ENCODE assay signal across 14 mouse cellular contexts in the genomic region with DNA sequence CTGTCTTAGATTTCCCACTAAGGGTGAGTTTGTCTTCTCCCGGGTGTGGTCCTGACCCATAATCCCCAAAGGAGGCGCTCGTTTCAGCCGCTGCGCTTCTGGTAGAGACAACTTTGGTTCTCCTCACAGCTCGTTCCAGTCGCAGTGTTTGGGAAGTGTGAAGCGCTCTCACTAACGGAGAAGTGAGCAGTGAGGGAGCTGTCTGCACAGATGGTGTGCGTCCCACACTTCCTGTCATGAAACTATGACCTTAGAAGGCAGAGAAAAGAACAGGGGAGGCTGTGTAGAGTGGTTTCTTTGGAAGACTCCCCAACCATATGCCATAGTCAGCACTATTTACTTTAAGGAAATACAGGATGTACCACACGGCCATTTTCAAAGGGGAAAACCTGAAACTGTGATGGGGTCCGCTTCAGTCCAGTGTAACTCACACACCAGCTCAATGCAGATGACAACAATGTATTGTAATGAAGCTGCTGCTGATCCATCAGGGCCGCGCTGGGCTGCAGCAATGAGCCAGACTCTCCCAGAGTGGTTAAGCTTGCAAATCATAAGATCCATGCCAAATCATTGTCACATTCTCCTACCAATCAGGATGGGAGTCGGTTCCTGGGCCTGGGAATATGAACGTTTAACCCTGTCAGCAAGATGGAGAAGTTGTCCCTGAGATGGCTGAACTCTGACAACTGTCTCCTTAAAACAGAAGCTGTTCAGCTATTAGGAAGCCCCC. TPM values are rescaled to one million over a fixed set of nuclear protein-coding genes. Genes with fewer than 3 reads are reported as not detected.
DNase-seq lines count a peak whose midpoint lies in the region; ATAC-seq lines count a peak whose summit lies in the region.
"Had no signal": no experiment of that assay in that cellular context is flagged by ENCODE, and none has a peak within 500 bp of the region (broad histone marks: within the 10 kb centered on the region; RNA-seq: fewer than 3 reads in every experiment).

No protein-coding gene starts in this region.

- no peaks in the 10 kb centered on the region for H3K9me3 ChIP-seq in kidney, embryonic 14.5 days (ENCODE audit: control insufficient read depth, low read length)
- H3K9me3 ChIP-seq: G1E; hindbrain, embryonic 10.5 days; limb, embryonic 12.5 days; megakaryocyte, embryonic 14.5 days had no signal

- H3K4me1 ChIP-seq in kidney, embryonic 14.5 days (ENCODE audit: control insufficient read depth, insufficient read depth, low read length) = no peaks in the 10 kb centered on the region
- H3K4me1 ChIP-seq: hindbrain, embryonic 10.5 days; limb, embryonic 12.5 days; megakaryocyte, embryonic 14.5 days had no signal

- intact Hi-C loops in left cerebral cortex, postnatal 25 days (cut with DNase I) = loop anchor here (1.0 to 5.0 kb wide), 2 partner anchors 8 to 77 kb away; a partner anchor contains a TSS

- no peaks in the 10 kb centered on the region for H3K27me3 ChIP-seq in kidney, embryonic 14.5 days (ENCODE audit: control insufficient read depth, insufficient read depth, low read length)
- H3K27me3 ChIP-seq: limb, embryonic 12.5 days; megakaryocyte, embryonic 14.5 days had no signal

- peaks cover 11% of the 10 kb centered on the region for H3K36me3 ChIP-seq in kidney, embryonic 14.5 days (ENCODE audit: control insufficient read depth, insufficient read depth, low read length)

- no peak overlapping the region for H3K4me3 ChIP-seq in kidney, embryonic 14.5 days (ENCODE audit: low read length)
- H3K4me3 ChIP-seq: hindbrain, embryonic 10.5 days; limb, embryonic 12.5 days; megakaryocyte, embryonic 14.5 days had no signal

- H3K4me2 ChIP-seq in kidney, embryonic 14.5 days (replicated peaks; ENCODE audit: low read depth, low read length) = no peak overlapping the region
- H3K4me2 ChIP-seq: limb, embryonic 12.5 days had no signal

- H3K9ac ChIP-seq in kidney, embryonic 14.5 days (ENCODE audit: low read depth, low read length) = no peak overlapping the region
- H3K9ac ChIP-seq: limb, embryonic 12.5 days had no signal

- no peak for DNase-seq in kidney, adult 8-10 months
- peak; percentile 61 for DNase-seq in R1 (ENCODE audit: low read depth, low spot score)
- DNase-seq in left cerebral cortex, postnatal 25 days (ENCODE audit: low spot score in 2 of 2) = peak; percentile 50 to 91
- no peak for DNase-seq in urinary bladder, adult 2 months (ENCODE audit: low spot score)
- DNase-seq: adrenal gland, postnatal 10 days; cerebellum, adult 9-11 months; thymus, adult 18-20 months had no signal

- ATAC-seq in kidney, embryonic 14.5 days (ENCODE audit: low FRiP score, low TSS enrichment) = peak; percentile 79
- peak; percentile 91 for ATAC-seq in frontal cortex, adult (ENCODE audit: low TSS enrichment)
- ATAC-seq in erythroblast, adult 5-6 weeks (replicated peaks; ENCODE audit: low FRiP score, poor library complexity, severe bottlenecking) = no peak

- 56% methylated on average over 16 of the region's 16 CpGs for WGBS in kidney, embryonic 14.5 days

- no peak overlapping the region for H3K27ac ChIP-seq in kidney, embryonic 14.5 days (ENCODE audit: low read depth, low read length)
- H3K27ac ChIP-seq: hindbrain, embryonic 10.5 days; limb, embryonic 12.5 days had no signal

RNA-seq across cellular contexts. Expression of a gene that starts 28.9 kb away (rescaled TPM):
- polyA plus RNA-seq in kidney, embryonic 14.5 days (2014; fragmentation: Nextera tagmentation; extraction: Ambion mirVana) = not detected in 2 replicates
- total RNA-seq in left cerebral cortex, postnatal 25 days (2021) = not detected
- total RNA-seq in erythroblast, adult 5-6 weeks (2015; ENCODE audit: low replicate concordance) = 0.42 TPM in 1 of 2 replicates, not detected in the other
- not detected in 2 replicates for total RNA-seq in erythroblast, adult 5-6 weeks (2017; ENCODE audit: low replicate concordance)
- 0.29 and 0.32 TPM in 2 replicates for polyA plus RNA-seq in urinary bladder, adult 2 months (2012; rRNA removed)
- polyA plus RNA-seq: G1E had no signal

RNA-seq across cellular contexts. Expression of a gene that starts 36.8 kb away (rescaled TPM):
- polyA plus RNA-seq in kidney, embryonic 14.5 days (2014; fragmentation: Nextera tagmentation; extraction: Ambion mirVana) = 17.2 and 20.8 TPM in 2 replicates
- total RNA-seq in left cerebral cortex, postnatal 25 days (2021) = 10 to 100 TPM; 29.0 to 31.8 TPM
- total RNA-seq in erythroblast, adult 5-6 weeks (2015; ENCODE audit: low replicate concordance) = 0.21 and 2.9 TPM in 2 replicates
- total RNA-seq in erythroblast, adult 5-6 weeks (2017; ENCODE audit: low replicate concordance) = 0.85 and 1.8 TPM in 2 replicates
- polyA plus RNA-seq in urinary bladder, adult 2 months (2012; rRNA removed) = 12.3 and 13.6 TPM in 2 replicates

Comparison
In these comparisons a context has a peak if more than half of its experiments do, and no peak if none do; other contexts are left out.
1. DNase-seq: peak in R1 (single experiment) and left cerebral cortex, postnatal 25 days (2 of 2); none in kidney, adult 8-10 months (0 of 2) and urinary bladder, adult 2 months (single experiment).
2. RNA of a gene that starts 36.8 kb away (total RNA-seq): 29.0 to 31.8 TPM in left cerebral cortex, postnatal 25 days; 0.21 to 2.9 TPM in erythroblast, adult 5-6 weeks; every median in the first group is over 4 times any median in the second.